Mouse (Mus musculus) liver, adult 10 weeks (tissue): ENCODE results near the gene 4931406P16Rik. TPM values are rescaled to one million over a fixed set of nuclear protein-coding genes. Genes with fewer than 3 reads are reported as not detected.

Source experiments
- polyA plus RNA-seq: library from polyadenylated mRNA; stranded (reverse); fragments of 350-450 nt; fragmentation: Illumina TruSeq; extraction: RNeasy Lipid Tissue Mini Kit (QIAGEN cat#74804); gene quantifications from one replicate; pipeline ENCODE4 v1.2.3, GENCODE M21; 2014; ENCODE audit warnings: low read depth, low replicate concordance

Gene 4931406P16Rik
- polyA plus RNA-seq, result 8.9 TPM

GRCm38 (mm10) chr7:34313443-34313875 lies at the start of gene 4931406P16Rik:
Gene 4931406P16Rik, minus strand, starts transcription at chr7:34313551.

GRCm38 (mm10) chr7:34250738-34251137 lies 62.6 kb downstream of the 4931406P16Rik start, which contains the start of gene Gm6096:
Gene Gm6096, plus strand, starts transcription at chr7:34251038.

GRCm38 (mm10) chr7:34230116-34230515 lies 83.2 kb downstream of the 4931406P16Rik start, which contains the start of gene Gpi1:
Gene Gpi1, minus strand, starts transcription at chr7:34230336.

GRCm38 (mm10) chr7:34196132-34197128 lies 116.9 kb downstream of the 4931406P16Rik start, which contains the start of gene Pdcd2l:
Gene Pdcd2l, minus strand, starts transcription at chr7:34196661.

Other genes starting within 250 kb of the 4931406P16Rik start
- gene Scgb1b30, start 218.1 kb downstream of the 4931406P16Rik start, polyA plus RNA-seq, result not detected
- not detected for gene Wtip, start 180.3 kb downstream of the 4931406P16Rik start, polyA plus RNA-seq
- gene Uba2, start 144.0 kb downstream of the 4931406P16Rik start, polyA plus RNA-seq, result 27.4 TPM
- gene Pdcd2l, start 116.9 kb downstream of the 4931406P16Rik start, polyA plus RNA-seq, result 2.7 TPM
- gene Gpi1, start 83.2 kb downstream of the 4931406P16Rik start, polyA plus RNA-seq, result 20.4 TPM
- not detected for gene Gm6096, start 62.5 kb downstream of the 4931406P16Rik start, polyA plus RNA-seq
- gene Lsm14a, start 79.8 kb upstream of the 4931406P16Rik start, polyA plus RNA-seq, result 43.0 TPM